Mouse (Mus musculus) cortical plate, adult 2 months (tissue): ENCODE data around the gene Fbln2.

Experiments
- CTCF ChIP-seq: fragments of 200-500 bp; IDR thresholded peaks from 2 replicates; pipeline ENCODE4 v1.5.1; 2011; ENCODE audit warnings: mild to moderate bottlenecking, control low read depth, low read length; ENCODE audit not compliant: insufficient read depth; ENCODE audit errors: extremely low read depth
- POLR2A ChIP-seq: fragments of 200-500 bp; IDR thresholded peaks from 2 replicates; pipeline ENCODE4 v1.6.1; 2011; ENCODE audit warnings: mild to moderate bottlenecking, low read length, control low read depth; ENCODE audit not compliant: insufficient read depth; ENCODE audit errors: extremely low read depth

GRCm38 (mm10) chr6:91236006-91236405 lies 23.8 kb downstream of the Fbln2 start:
- no peak for TF ChIP-seq CTCF
- no peak for TF ChIP-seq POLR2A
